Mouse (Mus musculus) adipocyte (in vitro differentiated cells): Measurements from ENCODE around the gene Hdgfl3.

Experiments used
- DNase-seq: peaks from one replicate; pipeline ENCODE4 v3.0.0-alpha.2; 2016; ENCODE audit warnings: low spot score

Hdgfl3 gene

DNA sequence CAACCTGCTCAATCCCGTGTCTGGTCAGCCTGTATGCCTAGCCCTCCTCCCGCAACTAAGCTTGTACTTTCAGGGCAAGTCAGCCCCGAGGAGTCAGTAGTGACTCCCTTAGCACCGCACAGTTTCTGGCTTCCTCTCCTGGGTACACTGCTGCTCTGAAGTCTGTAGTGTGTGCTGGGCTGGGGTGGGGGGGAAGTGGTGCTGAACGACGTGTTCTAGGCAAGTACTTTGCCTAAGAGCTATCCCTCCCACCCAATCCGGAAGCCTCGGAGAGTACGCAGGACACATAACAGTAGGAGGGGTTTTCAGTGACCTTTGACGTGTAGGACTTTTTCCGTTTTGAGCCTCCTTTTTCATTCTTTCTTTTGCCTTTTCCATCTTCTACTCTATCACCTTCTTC, 34.9 kb downstream of the Hdgfl3 start:
- no peak for DNase-seq

DNA sequence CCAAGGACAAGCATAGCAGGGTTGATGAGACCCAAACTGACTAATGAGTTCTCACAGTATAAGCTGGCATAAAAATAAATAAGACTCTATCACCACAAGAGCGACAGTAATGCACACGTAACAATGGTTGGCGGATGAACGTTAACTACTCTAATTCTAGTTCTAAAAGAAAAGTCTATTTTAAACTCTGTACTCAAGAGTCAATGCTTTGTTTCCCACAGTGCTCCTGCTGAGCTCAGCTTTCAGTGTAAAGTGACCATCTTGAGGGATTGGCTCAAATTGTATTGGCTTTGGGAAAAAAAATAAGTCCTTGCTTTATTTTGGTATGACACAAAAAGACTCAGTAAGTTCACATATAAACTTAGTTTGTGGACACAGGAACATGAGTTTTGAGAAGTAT, 49.1 kb downstream of the Hdgfl3 start:
- no peak for DNase-seq

DNA sequence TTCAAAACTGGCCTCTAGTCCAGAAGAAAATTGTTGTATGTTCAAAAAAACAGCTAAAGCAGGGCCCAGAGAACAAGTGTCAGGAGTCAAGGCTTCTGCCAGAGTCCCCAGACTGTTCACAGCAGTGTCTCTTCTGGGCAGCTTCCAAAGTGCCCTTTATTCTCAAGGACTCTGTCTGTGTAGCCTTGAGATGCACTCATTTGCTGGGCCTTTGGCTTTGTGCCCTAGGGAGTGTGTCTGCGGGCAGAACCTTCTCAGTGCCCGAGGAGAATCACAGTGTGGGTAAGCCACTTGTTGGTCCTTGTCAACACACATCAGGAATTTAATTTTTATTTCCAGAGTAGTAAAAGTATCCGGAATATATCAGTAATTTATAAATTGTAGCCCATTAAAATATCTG, 52.7 kb downstream of the Hdgfl3 start:
- DNase-seq = peak; percentile 16

DNA sequence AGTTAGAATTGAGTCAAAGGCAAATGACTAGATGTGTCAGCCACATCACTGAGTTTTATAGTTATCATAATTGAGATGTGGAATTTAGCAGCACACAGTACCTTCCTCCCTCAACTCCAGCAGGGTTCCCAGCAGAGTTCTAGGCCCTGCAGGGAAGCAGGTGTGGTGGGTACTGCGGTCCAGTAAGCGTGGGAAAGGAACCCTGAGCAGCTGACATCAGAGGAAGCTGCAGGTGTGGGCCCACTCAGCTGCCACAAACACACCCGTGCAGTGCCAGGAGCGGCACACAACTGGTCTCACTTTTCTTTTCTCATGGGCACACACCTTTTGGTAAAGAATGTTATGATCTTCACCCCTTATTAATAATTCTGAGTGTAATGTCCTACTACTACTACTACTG, 53.5 kb downstream of the Hdgfl3 start:
- DNase-seq = no peak

DNA sequence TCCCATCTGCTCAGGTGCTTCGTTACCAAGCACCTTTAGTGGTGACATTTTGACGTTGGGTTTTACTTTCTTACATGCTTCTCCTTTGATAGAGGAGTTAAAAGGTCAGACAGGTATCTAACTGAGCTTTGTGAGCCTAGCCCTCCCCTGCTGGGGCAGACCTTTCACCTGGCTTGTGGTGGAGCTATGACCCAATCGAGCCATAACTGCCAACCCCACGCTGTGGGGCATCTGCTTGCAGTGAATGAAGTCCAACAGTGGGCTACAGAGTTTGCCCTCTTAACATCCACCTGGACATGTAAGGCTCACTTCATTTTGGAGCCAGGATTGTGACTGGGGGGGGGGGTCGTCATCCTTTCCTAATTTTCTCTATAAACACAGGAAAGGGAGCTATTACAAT, 54.0 kb downstream of the Hdgfl3 start:
- DNase-seq = no peak

DNA sequence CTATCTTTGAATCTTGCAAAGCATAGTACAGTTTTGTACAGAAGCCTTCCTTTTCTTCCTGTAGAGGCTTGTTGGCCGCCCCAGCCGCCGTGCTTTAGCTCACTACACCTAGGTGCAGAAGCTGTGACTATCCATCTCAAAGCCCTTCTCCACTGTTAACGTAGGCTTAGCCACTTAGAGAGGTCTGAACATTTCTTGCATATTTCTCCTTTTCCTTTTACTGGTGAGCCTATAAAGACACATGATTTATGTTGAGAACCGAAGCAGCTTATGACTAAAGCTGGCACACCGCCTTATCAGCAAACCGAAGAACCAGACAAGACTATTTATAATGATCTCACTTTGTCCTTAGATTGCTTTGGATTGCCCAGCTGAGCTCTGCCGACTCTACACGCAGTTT, 58.9 kb downstream of the Hdgfl3 start:
- peak; percentile 12 for DNase-seq

DNA sequence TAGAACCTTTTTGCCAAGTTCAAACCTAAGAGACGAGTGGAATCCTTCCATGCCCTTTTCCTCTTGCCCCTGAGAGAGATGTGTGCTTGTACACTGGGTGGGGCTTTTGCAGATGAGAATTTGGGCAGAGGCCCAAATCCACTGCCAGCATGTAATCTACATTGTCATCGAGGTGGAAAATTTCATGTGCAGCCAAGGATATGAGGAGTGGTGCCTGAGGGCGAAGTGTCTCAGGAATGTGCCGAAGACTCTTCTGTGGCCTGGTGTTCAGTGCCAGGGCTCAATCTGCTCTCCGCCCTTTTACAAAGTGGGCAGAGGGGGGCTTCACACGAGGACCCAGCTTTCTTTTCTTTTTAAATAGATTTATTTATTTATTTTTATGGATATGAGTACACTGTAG, 59.6 kb downstream of the Hdgfl3 start:
- DNase-seq = peak; percentile 8

DNA sequence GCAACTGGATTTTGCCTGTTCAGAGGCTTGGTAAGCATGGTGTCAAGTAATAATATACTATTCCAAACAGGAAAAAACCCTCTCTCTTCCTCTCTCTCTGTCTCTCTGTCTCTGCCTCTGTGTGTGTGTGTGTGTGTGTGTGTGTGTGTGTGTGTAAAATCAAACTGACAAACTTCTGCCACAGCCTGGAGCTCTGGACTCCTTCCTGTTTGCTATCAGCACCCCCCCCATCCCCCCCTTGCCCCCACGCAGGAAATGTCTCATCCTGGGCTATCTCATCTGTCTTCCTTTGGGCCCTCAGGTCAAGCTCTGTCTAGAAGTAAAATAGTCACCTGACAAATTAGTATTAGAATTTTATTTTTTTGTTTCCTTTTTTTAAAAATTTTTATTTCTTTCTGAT, 60.5 kb downstream of the Hdgfl3 start:
- DNase-seq = no peak

DNA sequence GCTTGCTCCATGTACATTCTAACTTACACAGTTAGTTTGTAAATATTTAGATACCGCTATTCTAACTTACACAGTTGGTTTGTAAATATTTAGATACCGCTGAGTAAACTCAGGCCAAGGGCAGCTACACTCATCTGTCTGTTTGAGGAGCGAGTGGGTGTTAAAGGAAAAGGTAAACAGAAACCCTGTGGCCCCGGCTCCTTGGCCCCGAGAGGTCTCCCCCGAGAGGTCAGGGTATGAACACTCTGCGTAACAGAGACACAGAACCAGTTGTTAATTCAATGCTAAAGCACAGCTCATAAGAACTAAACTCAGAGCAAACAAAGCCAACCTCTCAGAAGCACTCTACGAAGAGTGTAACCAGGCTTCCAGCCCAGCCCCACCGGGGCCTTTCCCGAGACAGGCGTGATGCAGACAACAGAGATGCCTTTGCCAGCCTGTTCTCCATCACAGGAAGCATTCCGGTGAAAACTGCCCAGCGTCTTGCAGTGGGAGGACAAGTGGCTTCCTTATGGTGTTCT, 61.7 kb downstream of the Hdgfl3 start:
- no peak for DNase-seq

DNA sequence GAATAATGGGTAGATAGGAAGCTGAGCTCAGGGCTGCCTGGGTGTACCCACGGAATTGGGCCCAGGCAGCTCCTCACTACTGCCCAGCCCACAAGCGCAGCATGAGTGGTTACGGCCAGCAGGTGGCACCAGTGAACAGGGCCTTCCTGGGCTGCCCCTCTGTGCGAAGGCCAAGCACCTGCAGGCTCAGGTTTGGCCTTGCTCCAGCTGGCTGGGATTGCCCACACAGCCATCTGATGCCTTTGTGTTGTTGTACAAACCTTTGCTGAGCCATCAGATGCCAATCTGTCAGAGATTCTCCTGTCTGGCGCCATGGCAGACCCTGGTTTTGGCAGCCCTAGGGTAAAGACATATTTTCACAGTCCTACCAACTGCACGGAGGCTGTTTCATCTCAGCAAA, 66.1 kb downstream of the Hdgfl3 start:
- peak; percentile 61 for DNase-seq

DNA sequence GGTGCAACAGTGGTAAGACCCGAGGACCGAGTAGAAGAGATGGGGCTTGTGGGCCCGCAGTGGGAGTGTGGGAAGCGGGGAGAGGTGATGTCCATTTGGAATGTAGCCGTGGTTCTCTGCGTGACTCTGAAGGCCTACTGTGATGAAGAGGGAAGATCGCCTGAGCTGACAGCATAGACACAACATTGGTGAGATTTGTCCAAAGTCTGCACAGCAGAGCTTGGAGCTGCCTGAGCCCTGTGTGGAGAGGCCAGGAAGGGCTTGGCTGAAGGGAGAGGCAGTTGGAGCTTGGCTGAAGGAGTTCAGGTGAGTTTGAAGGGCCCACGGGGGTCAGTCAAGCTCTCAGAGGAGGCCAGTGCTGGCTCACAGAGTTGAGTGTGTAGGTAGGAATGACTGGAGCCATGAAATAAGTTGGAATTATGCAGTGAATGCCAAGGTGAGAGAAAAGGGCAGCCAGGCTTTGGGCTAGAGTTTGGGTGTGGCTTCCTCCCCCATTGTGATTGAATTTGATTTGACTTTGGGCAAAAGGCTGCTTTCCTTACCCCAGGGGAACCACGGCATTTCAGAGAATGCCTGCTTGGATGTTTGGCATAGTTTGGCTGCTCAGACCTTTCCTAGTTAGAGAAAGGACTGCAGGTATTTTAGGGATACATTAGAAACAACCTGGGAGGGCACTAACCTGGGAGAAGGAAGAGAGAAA, 66.9 kb downstream of the Hdgfl3 start:
- DNase-seq = no peak

DNA sequence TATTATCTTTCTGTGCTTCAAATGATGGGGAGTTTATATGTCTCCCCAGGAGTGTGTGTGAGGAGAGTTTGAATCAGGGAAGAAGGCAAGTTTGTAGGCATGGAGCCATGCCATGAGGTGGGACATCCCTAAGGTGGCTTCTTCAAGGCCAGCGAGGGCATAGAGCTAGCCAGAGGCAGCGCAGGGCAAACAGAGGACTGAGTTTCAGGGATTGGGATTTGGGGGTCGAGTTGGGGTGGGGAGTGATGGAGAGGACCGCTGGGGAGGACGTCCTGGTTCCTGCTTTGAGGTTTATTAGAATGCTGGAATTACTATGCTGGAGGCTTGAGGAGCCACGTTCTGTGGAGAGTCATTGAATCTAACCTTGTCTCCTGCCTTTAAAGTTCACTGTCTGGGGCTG, 68.3 kb downstream of the Hdgfl3 start:
- DNase-seq = no peak

DNA sequence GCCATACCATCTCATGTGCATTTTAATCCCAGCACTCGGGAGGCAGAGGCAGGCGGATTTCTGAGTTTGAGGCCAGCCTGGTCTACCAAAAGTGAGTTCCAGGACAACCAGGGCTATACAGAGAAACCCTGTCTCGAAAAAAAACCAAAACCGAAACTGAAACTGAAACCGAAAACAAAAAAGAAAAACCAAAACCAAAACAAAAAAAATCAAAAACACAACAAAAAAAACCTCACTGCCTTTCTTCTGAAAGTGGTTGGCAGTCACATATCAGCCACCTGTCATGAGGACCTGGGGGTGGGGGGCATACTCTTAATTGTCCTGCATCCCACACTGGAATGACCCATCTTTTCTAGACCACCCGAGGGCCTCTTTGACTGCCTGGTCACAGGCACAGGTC, 69.7 kb downstream of the Hdgfl3 start:
- peak; percentile 13 for DNase-seq

DNA sequence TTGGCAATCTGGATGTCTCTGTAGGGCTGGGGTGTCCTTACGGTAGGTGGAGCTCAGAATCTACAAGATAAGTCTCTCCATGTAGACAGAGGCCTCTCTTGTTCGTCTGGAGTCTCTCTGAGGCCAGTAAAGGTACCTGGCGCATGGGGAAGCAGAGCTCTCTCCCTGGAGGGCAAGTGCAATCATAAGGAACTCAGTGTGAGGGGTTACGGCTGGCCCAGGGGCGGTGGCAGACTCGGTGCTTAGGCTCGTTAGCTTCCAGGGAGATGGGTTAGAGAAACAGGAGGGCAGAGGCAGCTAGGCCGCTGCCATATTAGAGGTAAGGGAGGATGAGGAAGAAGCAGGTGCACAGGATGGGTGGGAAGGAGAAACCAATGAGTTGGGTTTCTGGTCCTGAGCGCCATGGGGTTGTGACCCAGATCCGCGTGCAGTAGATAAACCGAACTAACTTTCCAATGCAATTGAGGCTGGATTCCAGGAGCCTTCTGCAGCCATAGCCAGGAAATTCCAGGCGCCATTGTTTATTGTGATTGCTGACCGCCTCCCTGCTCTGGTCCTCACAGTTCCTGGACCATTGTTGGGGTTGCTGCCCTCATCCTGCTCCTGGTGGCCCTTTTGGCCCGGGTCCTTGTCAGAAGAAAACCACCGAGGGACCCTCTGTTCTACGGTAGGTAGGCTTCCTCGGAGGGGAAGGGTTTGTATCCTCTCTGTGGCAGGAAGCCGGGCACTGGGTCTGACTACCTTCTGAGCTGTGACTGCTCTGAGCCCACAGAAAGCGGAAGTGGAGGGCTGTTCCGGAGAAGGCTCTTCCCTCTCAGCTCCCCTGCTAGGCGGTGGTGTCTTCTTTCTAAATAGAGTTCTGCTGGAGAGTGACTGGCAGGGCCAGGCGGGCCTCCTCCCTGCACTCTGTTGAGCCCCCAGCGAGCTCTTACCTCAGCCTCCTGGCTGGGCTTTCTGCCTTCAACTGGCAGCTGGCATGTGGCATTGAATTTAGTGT, 71.4 kb downstream of the Hdgfl3 start:
- DNase-seq = no peak

DNA sequence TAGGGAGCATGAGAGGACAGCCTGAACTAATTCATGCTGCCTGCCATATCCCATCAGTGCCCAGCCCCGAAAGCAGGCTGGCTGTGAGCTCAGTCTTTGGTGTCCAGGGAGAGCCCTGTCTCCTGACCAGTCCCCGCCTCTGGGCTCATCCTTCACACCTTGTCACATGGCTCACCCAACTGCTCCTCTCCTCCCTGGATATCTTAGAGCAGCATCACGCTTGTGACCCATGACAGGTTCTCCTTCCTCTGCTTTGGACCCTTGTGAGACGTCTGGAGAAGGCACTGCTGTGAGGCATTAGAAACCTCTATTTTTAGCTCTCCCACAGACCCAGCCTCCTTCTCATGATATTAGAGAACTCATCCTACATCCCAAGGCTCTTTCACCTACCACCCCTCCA, 72.4 kb downstream of the Hdgfl3 start:
- no peak for DNase-seq

DNA sequence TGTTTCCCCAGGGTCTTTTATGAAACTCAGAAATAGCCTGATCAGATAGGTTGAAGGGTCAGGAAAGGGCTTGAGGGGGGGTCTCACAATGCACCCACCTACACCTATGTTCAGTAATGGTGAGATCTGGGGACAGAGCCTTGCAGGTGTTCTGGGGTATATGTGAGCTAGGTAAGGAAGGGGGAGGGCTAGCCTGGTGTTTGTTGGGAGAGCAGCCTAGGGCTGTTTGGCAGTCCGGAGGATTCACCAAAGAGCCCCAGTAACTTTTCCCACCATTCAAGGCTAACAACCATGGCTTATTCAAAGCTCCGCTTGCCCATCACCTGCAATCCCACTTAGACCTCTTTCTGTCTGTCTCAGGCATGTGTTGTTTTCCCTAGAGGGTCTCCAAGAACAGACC, 72.8 kb downstream of the Hdgfl3 start:
- DNase-seq = no peak

DNA sequence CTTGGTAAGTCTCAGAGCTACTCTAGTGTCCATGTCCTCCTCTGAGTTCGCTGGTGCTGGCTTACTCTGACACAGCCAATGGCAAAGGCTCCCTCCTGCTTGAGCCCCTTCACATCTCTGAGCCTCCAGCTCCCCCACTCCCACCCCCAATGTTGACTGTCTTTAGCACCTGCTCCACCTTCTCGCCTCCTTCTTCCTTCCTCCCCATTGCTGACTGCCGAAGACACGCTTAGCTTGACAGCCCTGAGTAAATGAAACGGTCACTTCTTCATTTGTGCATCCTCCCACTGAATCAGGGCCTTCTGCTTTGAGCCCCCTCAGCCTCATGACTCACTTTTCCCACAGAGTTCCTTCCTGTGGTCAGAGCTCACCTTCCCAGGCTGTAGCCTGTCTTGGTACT, 73.3 kb downstream of the Hdgfl3 start:
- no peak for DNase-seq

DNA sequence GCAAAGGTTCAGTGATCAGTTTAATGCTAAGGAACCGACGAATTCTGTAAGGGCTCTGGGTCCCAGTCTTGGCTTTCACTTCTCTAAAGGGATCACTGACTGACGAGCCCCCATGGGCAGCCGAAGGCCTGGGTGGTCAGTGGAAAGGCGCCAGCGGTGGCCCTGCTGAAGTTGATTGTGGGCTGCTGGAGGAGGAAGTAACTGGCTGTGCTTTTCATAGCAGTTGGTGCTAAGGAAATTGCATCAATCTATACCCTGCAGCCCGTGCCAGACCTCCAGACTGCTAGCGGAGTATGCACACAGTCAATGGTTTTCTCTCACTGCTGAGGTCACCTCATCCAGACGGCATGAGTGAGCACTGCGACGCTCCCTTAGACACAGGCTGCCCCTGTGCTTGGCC, 74.2 kb downstream of the Hdgfl3 start:
- DNase-seq = no peak

DNA sequence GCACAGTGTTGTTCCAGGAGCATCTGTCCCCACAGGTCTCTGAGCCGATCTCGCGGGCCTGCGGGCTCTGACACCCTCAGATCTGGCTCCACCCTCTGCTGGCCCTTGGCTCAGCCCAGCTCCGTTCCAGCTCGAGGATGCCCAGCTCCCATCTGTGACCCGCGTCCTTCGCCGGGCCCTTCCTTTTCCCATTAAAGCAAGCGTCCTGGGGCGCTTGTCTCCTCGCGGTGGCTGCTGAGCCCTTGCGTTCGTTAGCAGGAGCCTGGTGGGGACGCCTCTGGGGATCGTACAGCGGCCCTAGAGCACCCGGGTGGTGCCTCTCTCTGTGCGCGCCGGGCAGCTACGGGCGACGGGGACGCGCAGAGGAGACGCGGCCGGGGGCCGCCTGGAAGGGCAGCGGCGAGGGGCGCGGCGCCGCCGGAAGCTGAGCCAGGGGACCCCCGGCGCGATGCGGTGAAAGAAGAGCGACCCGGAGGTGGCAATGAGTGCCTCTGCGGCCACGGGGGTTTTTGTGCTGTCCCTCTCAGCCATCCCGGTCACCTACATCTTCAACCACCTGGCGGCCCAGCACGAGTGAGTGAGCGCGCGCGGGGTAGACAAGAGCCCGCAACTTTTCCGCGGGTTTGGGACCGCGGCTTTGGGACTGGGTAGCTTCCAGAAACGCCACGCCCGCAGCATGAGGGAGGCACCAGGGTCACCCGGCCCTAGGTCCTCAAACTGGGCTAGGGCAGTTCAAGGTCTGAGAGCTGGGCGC, 75.1 kb downstream of the Hdgfl3 start, which contains the start of gene Tm6sf1:
Gene Tm6sf1, plus strand, starts transcription at position 34 of the 754 bp plus-strand sequence.
- no peak for DNase-seq

DNA sequence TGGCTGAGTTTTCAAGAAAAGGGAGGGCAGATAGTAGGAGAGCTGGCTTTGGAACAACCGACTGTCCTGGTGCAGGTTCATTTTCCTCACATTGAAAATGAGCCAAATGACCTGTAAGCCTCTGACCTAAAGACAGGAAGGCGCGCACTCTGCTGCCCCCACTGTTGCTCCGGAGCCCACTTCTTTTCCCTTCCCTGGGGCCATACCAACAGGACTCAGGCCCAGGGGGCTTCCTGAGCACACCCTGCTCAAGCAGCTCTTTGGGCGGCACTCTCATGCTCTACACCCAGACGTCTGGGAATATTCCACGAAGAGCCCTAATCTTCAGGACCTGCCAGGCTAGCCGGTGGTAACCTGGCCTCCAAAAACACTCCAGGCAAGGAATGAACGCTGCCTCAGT, 76.0 kb downstream of the Hdgfl3 start:
- no peak for DNase-seq

DNA sequence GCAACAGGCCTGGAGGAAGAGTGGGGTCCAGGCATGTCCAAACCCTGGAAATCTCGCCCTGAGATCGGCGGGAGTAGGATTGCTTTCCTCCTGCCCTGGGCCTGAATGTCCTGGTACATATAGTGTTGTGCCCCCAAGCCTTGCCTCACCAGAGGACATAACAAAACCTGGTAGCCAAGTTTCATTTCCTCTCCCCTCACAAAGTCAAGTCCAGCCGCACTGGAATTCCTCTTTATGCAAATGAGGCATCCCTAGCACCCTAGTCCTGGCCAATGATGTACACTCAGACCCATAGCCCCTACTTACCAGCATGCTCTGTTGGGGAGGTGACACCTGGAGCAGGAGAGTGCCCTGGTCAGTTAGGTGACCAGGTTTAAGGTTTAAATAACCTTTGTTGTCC, 78.1 kb downstream of the Hdgfl3 start:
- no peak for DNase-seq

DNA sequence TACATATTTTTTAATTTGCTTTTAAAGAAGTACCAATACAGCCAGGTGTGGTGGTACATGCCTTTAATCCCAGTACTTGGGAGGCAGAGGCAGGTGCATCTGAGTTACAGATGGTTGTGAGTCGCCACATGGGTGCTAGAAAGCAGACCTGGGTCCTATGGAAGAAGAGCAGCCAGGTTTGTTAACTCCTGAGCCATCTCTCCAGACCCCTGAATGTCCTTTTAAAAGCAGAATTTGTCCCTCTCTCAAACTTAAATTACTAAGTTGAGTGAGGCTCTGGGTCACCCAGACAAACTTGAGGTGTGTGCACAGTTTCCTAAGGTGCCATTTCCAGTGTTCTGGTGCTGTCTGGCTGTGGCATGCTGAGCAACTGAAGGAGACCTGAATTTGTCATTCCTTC, 78.6 kb downstream of the Hdgfl3 start, which contains the start of gene Gm10160:
Gene Gm10160, minus strand, starts transcription at position 101 of the 400 bp plus-strand sequence.
- no peak for DNase-seq
